Mouse (Mus musculus) hindbrain, embryonic 13.5 days (tissue): ENCODE measurements at regions not wholly inside any gene's neighbourhood (a gene's known extent, or its start where the extent isn't known, plus 50 kb on each side); places are given as distances from the start of the nearest gene placed in this dataset.
A peak's percentile ranks its signal among the peaks of the same experiment; 100 is the strongest.
"Not testable (repeated sequence)": the region's sequence is repeated elsewhere in the genome, so short reads cannot be mapped to it uniquely, and the experiment has no call there.

Source experiments
- ATAC-seq: fragments of 200-750 bp; cut with Nextera tagmentation; 2 replicates; pipeline ENCODE4 v1.8.0; 2017; ENCODE audit warnings: moderate TSS enrichment; ENCODE audit not compliant: low FRiP score
- H3K27ac ChIP-seq: fragments of 300-500 bp; sonication (generic); 2 replicates; pipeline ENCODE4 v1.5.1; 2015; ENCODE audit warnings: inconsistent platforms, mild to moderate bottlenecking, moderate library complexity
- H3K27me3 ChIP-seq: fragments of 300-500 bp; sonication (generic); 2 replicates; pipeline ENCODE4 v1.6.1; 2015; ENCODE audit warnings: mild to moderate bottlenecking, inconsistent platforms
- H3K36me3 ChIP-seq: fragments of 300-500 bp; sonication (generic); 2 replicates; pipeline ENCODE4 v1.6.1; 2015; ENCODE audit warnings: mild to moderate bottlenecking, inconsistent platforms
- H3K4me1 ChIP-seq: fragments of 300-500 bp; sonication (generic); replicated peaks from 2 replicates; pipeline ENCODE4 v1.6.1; 2015; ENCODE audit warnings: inconsistent platforms
- H3K4me2 ChIP-seq: fragments of 300-500 bp; sonication (generic); 2 replicates; pipeline ENCODE4 v1.6.1; 2015; ENCODE audit warnings: inconsistent platforms, mild to moderate bottlenecking, moderate library complexity
- H3K4me3 ChIP-seq: fragments of 300-500 bp; sonication (generic); 2 replicates; pipeline ENCODE4 v1.5.1; 2015; ENCODE audit warnings: mild to moderate bottlenecking, inconsistent platforms
- H3K9ac ChIP-seq: fragments of 300-500 bp; sonication (generic); 2 replicates; pipeline ENCODE4 v1.6.1; 2015; ENCODE audit warnings: mild to moderate bottlenecking, inconsistent platforms
- H3K9me3 ChIP-seq: fragments of 300-500 bp; sonication (generic); 2 replicates; pipeline ENCODE4 v1.6.1; 2016; ENCODE audit warnings: inconsistent platforms
- WGBS: fragments of 180-500 bp; shearing (Covaris S2); methylation state at CpG from one replicate; pipeline ENCODE4 v1.1.7; 2015; 5-methylcytosine and 5-hydroxymethylcytosine counted together

GRCm38 (mm10) chr8:15567742-15568141, 521.9 kb upstream of the BB014433 start:
- no peaks in the 10 kb centered on the region for H3K36me3 ChIP-seq
- H3K27me3 ChIP-seq, result no peaks in the 10 kb centered on the region
- H3K9me3 ChIP-seq, result no peaks in the 10 kb centered on the region
- ATAC-seq, result no peak
- 77% methylated on average over 2 of the region's 2 CpGs for WGBS
- no peak overlapping the region for H3K27ac ChIP-seq
- H3K4me2 ChIP-seq, result no peak overlapping the region
- no peaks in the 10 kb centered on the region for H3K4me1 ChIP-seq
- no peak overlapping the region for H3K4me3 ChIP-seq
- no peak overlapping the region for H3K9ac ChIP-seq

- ATAC-seq, result peak; percentile 73
- Histone ChIP-seq H3K36me3 (no peaks in the 10 kb centered on the region), H3K27me3 (no peaks in the 10 kb centered on the region), H3K27ac (peak overlapping the region; percentile 12; the same call in 1 of the 2 replicates), H3K9ac (no peak overlapping the region), H3K9me3 (0 out of 2 replicates have a peak, but pooled peaks cover 5% of the 10 kb centered on the region), H3K4me1 (no peaks in the 10 kb centered on the region), H3K4me2 (no peak overlapping the region), H3K4me3 (no peak overlapping the region)
- 73% methylated on average over 39 of the region's 39 CpGs for WGBS
Measured at GRCm38 (mm10) chr8:15562310-15563296, 516.7 kb upstream of the BB014433 start.

GRCm38 (mm10) chr8:15532027-15532426, 486.1 kb upstream of the BB014433 start:
- Histone ChIP-seq H3K4me3 (no peak overlapping the region), H3K4me1 (no peaks in the 10 kb centered on the region), H3K9ac (no peak overlapping the region), H3K27ac (no peak overlapping the region), H3K36me3 (no peaks in the 10 kb centered on the region), H3K4me2 (no peak overlapping the region), H3K27me3 (no peaks in the 10 kb centered on the region), H3K9me3 (no peaks in the 10 kb centered on the region)
- WGBS, result 68% methylated on average over 4 of the region's 4 CpGs
- peak; percentile 59; the same call in 1 of the 2 replicates for ATAC-seq

DNA sequence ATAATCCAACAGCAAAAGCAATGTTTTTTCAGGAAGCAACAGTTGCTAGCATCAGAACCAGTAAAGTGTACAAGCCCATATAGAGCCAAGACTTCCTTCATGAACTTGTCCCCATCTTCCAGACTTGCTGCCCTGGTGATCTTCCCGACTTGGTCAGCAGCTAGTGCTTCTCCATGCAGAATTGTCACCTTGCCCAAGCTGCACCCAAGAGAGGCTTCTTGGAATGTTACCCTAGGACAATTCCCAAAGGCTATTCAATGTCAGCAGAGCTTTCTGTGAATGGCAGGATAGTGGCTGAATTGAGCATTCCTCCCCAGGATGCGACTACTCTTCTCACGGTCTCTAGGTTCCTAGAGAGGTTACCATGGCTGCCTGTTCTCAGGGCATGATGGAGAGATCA, 479.6 kb upstream of the BB014433 start:
- Histone ChIP-seq H3K27ac (no peak overlapping the region), H3K9me3 (no peaks in the 10 kb centered on the region), H3K4me2 (no peak overlapping the region), H3K9ac (no peak overlapping the region), H3K36me3 (no peaks in the 10 kb centered on the region), H3K4me1 (no peaks in the 10 kb centered on the region), H3K27me3 (no peaks in the 10 kb centered on the region), H3K4me3 (no peak overlapping the region)
- WGBS, result 97% methylated on average over 3 of the region's 3 CpGs
- ATAC-seq, result no peak

DNA sequence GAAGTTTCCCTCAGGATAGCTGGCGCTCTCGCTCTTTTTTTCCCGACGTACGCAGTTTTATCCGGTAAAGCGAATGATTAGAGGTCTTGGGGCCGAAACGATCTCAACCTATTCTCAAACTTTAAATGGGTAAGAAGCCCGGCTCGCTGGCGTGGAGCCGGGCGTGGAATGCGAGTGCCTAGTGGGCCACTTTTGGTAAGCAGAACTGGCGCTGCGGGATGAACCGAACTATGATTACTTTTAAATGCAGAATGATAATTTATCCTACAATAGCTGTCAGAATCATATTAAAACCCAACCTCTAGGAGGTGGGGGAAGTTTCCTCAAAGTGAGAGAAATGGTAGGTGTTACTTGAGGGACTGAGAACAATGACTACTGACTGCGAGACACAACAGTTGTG, 474.0 kb upstream of the BB014433 start:
- not testable (repeated sequence) for H3K9me3 ChIP-seq, H3K4me2 ChIP-seq, ATAC-seq, H3K4me1 ChIP-seq, H3K4me3 ChIP-seq, H3K36me3 ChIP-seq, H3K27ac ChIP-seq, H3K27me3 ChIP-seq, H3K9ac ChIP-seq
- 75% methylated on average over 19 of the region's 19 CpGs for WGBS

DNA sequence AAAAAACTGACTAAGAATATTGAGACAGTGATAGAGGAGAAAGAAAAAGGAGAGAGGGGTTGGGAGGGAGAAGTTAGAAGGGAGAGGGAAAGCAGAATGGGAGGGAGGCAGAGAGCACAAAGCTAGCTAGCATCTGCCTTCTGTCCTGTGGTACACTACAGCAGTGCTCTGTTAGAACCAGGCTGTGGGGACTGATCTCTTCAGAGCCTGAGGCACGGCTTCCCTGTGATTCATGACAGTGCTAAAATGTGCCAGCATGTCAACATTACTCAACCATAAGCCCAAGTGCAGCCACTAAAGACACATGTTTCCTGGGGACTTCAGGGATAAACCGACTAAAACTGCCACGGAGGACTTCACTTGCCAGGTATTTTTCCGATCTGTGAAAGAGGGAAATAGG, 455.1 kb upstream of the BB014433 start:
- Histone ChIP-seq H3K36me3 (no peaks in the 10 kb centered on the region), H3K4me1 (no peaks in the 10 kb centered on the region), H3K9me3 (no peaks in the 10 kb centered on the region), H3K27ac (no peak overlapping the region), H3K27me3 (no peaks in the 10 kb centered on the region), H3K4me2 (no peak overlapping the region), H3K9ac (no peak overlapping the region), H3K4me3 (no peak overlapping the region)
- WGBS, result 86% methylated on average over 4 of the region's 4 CpGs
- no peak for ATAC-seq

DNA sequence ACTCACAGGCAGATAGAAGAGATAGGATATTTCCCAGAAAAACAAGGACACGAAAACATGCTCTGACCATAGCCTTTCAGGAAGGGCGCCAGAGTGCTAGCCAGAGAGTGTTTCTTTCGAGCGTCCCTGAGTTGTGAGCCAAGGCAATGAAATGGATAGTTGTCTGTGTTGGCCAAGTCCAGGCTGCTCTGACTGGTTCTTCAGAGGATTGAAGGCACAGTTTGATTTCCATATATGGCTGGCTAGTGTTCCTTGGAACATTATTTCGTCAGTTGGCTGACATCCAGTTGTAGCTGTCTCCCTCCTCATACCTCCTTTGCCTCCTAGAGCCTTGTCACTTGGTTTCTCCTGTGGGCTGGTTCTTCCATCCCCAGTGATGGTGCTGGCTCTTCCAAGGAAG, 451.7 kb upstream of the BB014433 start:
- no peak for ATAC-seq
- no peaks in the 10 kb centered on the region for H3K4me1 ChIP-seq
- H3K27me3 ChIP-seq, result no peaks in the 10 kb centered on the region
- no peaks in the 10 kb centered on the region for H3K9me3 ChIP-seq
- H3K4me3 ChIP-seq, result no peak overlapping the region
- H3K9ac ChIP-seq, result no peak overlapping the region
- no peak overlapping the region for H3K4me2 ChIP-seq
- no peak overlapping the region for H3K27ac ChIP-seq
- WGBS, result 88% methylated on average over 5 of the region's 5 CpGs
- no peaks in the 10 kb centered on the region for H3K36me3 ChIP-seq

DNA sequence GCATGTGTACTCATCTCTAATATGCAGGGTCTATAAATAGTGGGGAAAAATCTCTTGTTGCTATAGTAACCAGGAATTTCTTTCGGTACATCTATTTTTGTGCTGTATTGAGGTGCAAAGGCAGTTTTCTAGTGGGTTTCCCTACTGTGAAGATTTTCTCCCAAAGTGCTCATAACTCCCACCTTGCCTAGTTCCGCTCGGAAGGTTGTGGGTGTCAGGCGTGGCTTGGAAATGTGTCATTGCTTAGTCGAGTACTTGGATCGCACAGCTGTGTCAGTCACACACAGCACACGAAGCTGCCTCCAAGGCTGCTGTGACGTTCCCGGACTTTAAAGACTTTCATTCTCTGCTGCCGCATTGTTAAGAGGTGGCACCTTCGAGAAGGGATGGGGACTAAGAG, 450.4 kb upstream of the BB014433 start:
- Histone ChIP-seq H3K9me3 (no peaks in the 10 kb centered on the region), H3K4me1 (no peaks in the 10 kb centered on the region), H3K4me2 (no peak overlapping the region), H3K9ac (no peak overlapping the region), H3K4me3 (no peak overlapping the region), H3K27ac (no peak overlapping the region), H3K36me3 (no peaks in the 10 kb centered on the region), H3K27me3 (no peaks in the 10 kb centered on the region)
- WGBS, result 78% methylated on average over 11 of the region's 11 CpGs
- ATAC-seq, result no peak

DNA sequence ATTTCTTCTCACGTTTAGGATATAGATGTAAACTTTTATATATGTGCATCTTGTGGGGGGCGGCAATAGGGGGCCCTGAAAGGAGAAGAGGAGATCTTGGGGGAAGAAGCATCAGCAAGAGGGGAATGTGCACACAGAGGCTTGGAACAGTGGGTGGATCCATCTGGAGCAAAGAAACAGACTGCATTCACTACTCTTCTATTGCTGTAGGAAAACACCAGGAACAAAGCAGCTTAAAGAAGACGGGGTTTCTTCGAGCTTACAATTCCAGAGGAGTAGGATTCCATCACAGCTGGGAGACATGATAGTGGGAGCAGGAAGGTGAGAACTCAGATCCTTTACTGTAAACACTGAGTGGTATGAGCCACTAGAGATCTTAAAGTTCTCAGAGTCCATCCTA, 444.9 kb upstream of the BB014433 start:
- Histone ChIP-seq H3K4me1 (no peaks in the 10 kb centered on the region), H3K4me3 (no peak overlapping the region), H3K4me2 (no peak overlapping the region), H3K9me3 (no peaks in the 10 kb centered on the region), H3K27me3 (no peaks in the 10 kb centered on the region), H3K9ac (no peak overlapping the region), H3K36me3 (no peaks in the 10 kb centered on the region), H3K27ac (no peak overlapping the region)
- WGBS, result 83% methylated on average over 4 of the region's 4 CpGs
- no peak for ATAC-seq

- Histone ChIP-seq H3K27ac (no peak overlapping the region), H3K9me3 (no peaks in the 10 kb centered on the region), H3K36me3 (no peaks in the 10 kb centered on the region), H3K4me2 (no peak overlapping the region), H3K9ac (no peak overlapping the region), H3K4me3 (no peak overlapping the region), H3K27me3 (no peaks in the 10 kb centered on the region), H3K4me1 (no peaks in the 10 kb centered on the region)
- ATAC-seq, result no peak
- WGBS, result 68% methylated on average over 5 of the region's 5 CpGs
Measured at GRCm38 (mm10) chr8:15487579-15487978, 441.7 kb upstream of the BB014433 start.

DNA sequence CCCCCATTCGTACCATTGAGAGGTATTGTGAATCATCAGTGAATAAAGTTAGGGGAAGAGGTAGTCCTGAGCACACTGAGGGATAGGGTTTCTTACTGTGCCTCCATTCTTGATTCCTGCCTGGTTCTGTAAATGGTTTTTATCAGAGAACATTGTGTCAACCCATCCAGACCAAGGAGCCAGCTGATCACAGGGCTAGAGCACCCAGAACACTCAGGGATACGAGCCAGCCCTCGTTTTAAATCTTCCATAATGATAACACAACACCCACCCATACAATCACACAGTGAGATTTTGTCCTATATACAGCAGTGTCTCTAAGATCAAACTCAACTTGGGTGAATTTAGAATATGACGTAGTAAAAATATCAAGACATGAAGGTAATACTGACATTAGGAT, 424.7 kb upstream of the BB014433 start:
- 95% methylated on average over 4 of the region's 4 CpGs for WGBS
- H3K27ac ChIP-seq, result no peak overlapping the region
- ATAC-seq, result no peak

GRCm38 (mm10) chr8:15468540-15469476, 422.9 kb upstream of the BB014433 start:
- Histone ChIP-seq H3K4me2 (no peak overlapping the region), H3K4me1 (no peaks in the 10 kb centered on the region), H3K4me3 (no peak overlapping the region), H3K9me3 (no peaks in the 10 kb centered on the region), H3K9ac (no peak overlapping the region), H3K36me3 (no peaks in the 10 kb centered on the region), H3K27me3 (no peaks in the 10 kb centered on the region), H3K27ac (no peak overlapping the region)
- no peak for ATAC-seq
- WGBS, result 81% methylated on average over 10 of the region's 10 CpGs

More for the DNA sequence above, 424.7 kb upstream of the BB014433 start:
- no peaks in the 10 kb centered on the region for H3K36me3 ChIP-seq
- H3K27me3 ChIP-seq, result no peaks in the 10 kb centered on the region
- no peak overlapping the region for H3K9ac ChIP-seq
- no peak overlapping the region for H3K4me2 ChIP-seq
- H3K4me3 ChIP-seq, result no peak overlapping the region
- no peaks in the 10 kb centered on the region for H3K9me3 ChIP-seq
- H3K4me1 ChIP-seq, result no peaks in the 10 kb centered on the region
